Mouse (Mus musculus) forebrain, embryonic 14.5 days (tissue): ENCODE measurements around the gene Creg1. TPM values are rescaled to one million over a fixed set of nuclear protein-coding genes. Genes with fewer than 3 reads are reported as not detected.

Experiments
- ATAC-seq: fragments of 200-750 bp; cut with Nextera tagmentation; 2 replicates; pipeline ENCODE4 v1.8.0; 2017; ENCODE audit warnings: mild to moderate bottlenecking, moderate library complexity
- DNase-seq: peaks from one replicate; pipeline ENCODE4 v3.0.0-alpha.2; 2015; ENCODE audit warnings: low spot score
- H3K27ac ChIP-seq: fragments of 300-500 bp; sonication (generic); 2 replicates; pipeline ENCODE4 v1.5.1; 2014; ENCODE audit warnings: low read depth, mild to moderate bottlenecking, control low read depth, low read length, moderate library complexity
- H3K27me3 ChIP-seq: fragments of 300-500 bp; sonication (generic); replicated peaks from 2 replicates; pipeline ENCODE4 v1.6.1; 2014; ENCODE audit warnings: low read length, control low read depth, mixed read lengths; ENCODE audit not compliant: control insufficient read depth, insufficient read depth
- H3K36me3 ChIP-seq: fragments of 300-500 bp; sonication (generic); 2 replicates; pipeline ENCODE4 v1.6.1; 2014; ENCODE audit warnings: low read length, control low read depth; ENCODE audit not compliant: control insufficient read depth, insufficient read depth
- H3K4me1 ChIP-seq: fragments of 300-500 bp; sonication (generic); 2 replicates; pipeline ENCODE4 v1.6.1; 2014; ENCODE audit warnings: antibody characterized with exemption, low read length, control low read depth; ENCODE audit not compliant: control insufficient read depth, insufficient read depth
- H3K4me2 ChIP-seq: fragments of 300-500 bp; sonication (generic); 2 replicates; pipeline ENCODE4 v1.6.1; 2014; ENCODE audit warnings: mild to moderate bottlenecking, control low read depth, low read length
- H3K4me3 ChIP-seq: fragments of 300-500 bp; sonication (generic); 2 replicates; pipeline ENCODE4 v1.5.1; 2014; ENCODE audit warnings: low read depth, low read length, control low read depth
- H3K9ac ChIP-seq: fragments of 300-500 bp; sonication (generic); 2 replicates; pipeline ENCODE4 v1.6.1; 2014; ENCODE audit warnings: mild to moderate bottlenecking, low read length, control low read depth, moderate library complexity
- H3K9me3 ChIP-seq: fragments of 300-500 bp; sonication (generic); replicated peaks from 2 replicates; pipeline ENCODE4 v1.6.1; 2016; ENCODE audit warnings: low read length, control low read depth, mixed read lengths; ENCODE audit not compliant: control insufficient read depth
- WGBS: fragments of 180-500 bp; shearing (Covaris S2); extraction: QIAGEN DNeasy Blood & Tissue Kit; methylation state at CpG from one replicate; pipeline ENCODE4 v1.1.7; 2014; 5-methylcytosine and 5-hydroxymethylcytosine counted together
- polyA plus RNA-seq: library from polyadenylated mRNA; unstranded; fragments of >200 nt; fragmentation: Nextera tagmentation; extraction: Ambion mirVana; gene quantifications from 2 replicates; pipeline ENCODE4 v1.2.1, GENCODE M21; 2014

Gene Creg1
- polyA plus RNA-seq, result 26.0 and 28.8 TPM in 2 replicates

- peak within 1 kb of the TSS; percentile 77 for H3K4me3 ChIP-seq
- peak; percentile 100 for ATAC-seq
- no peak within 1 kb of the TSS for H3K27ac ChIP-seq
These were observed at the start of gene Creg1 for GRCm38 (mm10) chr1:165763635-165764372. Gene Creg1 (plus strand): TSS chr1:165763746.

GRCm38 (mm10) chr1:165713798-165714197 lies 49.7 kb upstream of the Creg1 start:
- no peaks in the 10 kb centered on the region for H3K4me1 ChIP-seq
- DNase-seq (no peak), ATAC-seq (no peak)
- no peaks in the 10 kb centered on the region for H3K9me3 ChIP-seq
- H3K4me2 ChIP-seq, result no peak overlapping the region
- no peaks in the 10 kb centered on the region for H3K27me3 ChIP-seq
- WGBS, result 87% methylated on average over 5 of the region's 5 CpGs
- no peaks in the 10 kb centered on the region for H3K36me3 ChIP-seq
- no peak overlapping the region for H3K4me3 ChIP-seq
- no peak overlapping the region for H3K9ac ChIP-seq
- no peak overlapping the region for H3K27ac ChIP-seq

More at GRCm38 (mm10) chr1:165763635-165764372, at the start of gene Creg1:
- Histone ChIP-seq H3K4me2 (peak within 1 kb of the TSS; percentile 95), H3K9me3 (no peaks in the 10 kb centered on the region), H3K36me3 (no peaks in the 10 kb centered on the region), H3K27me3 (no peaks in the 10 kb centered on the region; the same call in 1 of the 2 replicates), H3K4me1 (peaks cover 10% of the 10 kb centered on the region), H3K9ac (peak within 1 kb of the TSS; percentile 74)
- WGBS, result under 1% methylated on average over 56 of the region's 57 CpGs
- peak; percentile 96 for DNase-seq

GRCm38 (mm10) chr1:165716426-165716825 lies 47.1 kb upstream of the Creg1 start:
- Histone ChIP-seq H3K27ac (no peak overlapping the region), H3K4me2 (no peak overlapping the region), H3K9ac (no peak overlapping the region), H3K36me3 (no peaks in the 10 kb centered on the region), H3K9me3 (no peaks in the 10 kb centered on the region), H3K4me1 (no peaks in the 10 kb centered on the region), H3K27me3 (no peaks in the 10 kb centered on the region), H3K4me3 (no peak overlapping the region)
- 88% methylated on average over 4 of the region's 4 CpGs for WGBS
- DNase-seq (no peak), ATAC-seq (no peak)

- DNase-seq (no peak), ATAC-seq (no peak)
- no peak overlapping the region for H3K9ac ChIP-seq
- no peaks in the 10 kb centered on the region for H3K27me3 ChIP-seq
- 70% methylated on average over 11 of the region's 11 CpGs for WGBS
- no peaks in the 10 kb centered on the region for H3K4me1 ChIP-seq
- no peak overlapping the region for H3K4me2 ChIP-seq
- H3K9me3 ChIP-seq, result no peaks in the 10 kb centered on the region
- H3K4me3 ChIP-seq, result no peak overlapping the region
- H3K36me3 ChIP-seq, result no peaks in the 10 kb centered on the region
- 0 out of 2 replicates have a peak overlapping the region, but pooled peaks have one; percentile 11 for H3K27ac ChIP-seq
These were observed 45.6 kb upstream of the Creg1 start for GRCm38 (mm10) chr1:165717711-165718542.

- no peak overlapping the region for H3K4me2 ChIP-seq
- no peak overlapping the region for H3K27ac ChIP-seq
- no peak for DNase-seq
- H3K9ac ChIP-seq, result no peak overlapping the region
- H3K9me3 ChIP-seq, result no peaks in the 10 kb centered on the region
- no peak for ATAC-seq
- no peaks in the 10 kb centered on the region for H3K4me1 ChIP-seq
- H3K4me3 ChIP-seq, result no peak overlapping the region
- H3K27me3 ChIP-seq, result no peaks in the 10 kb centered on the region
- 82% methylated on average over 15 of the region's 15 CpGs for WGBS
- no peaks in the 10 kb centered on the region for H3K36me3 ChIP-seq
These were observed 44.9 kb upstream of the Creg1 start for GRCm38 (mm10) chr1:165718543-165719105.

- no peak overlapping the region for H3K4me3 ChIP-seq
- WGBS, result 94% methylated on average over 9 of the region's 9 CpGs
- no peak for ATAC-seq
These were observed 40.9 kb upstream of the Creg1 start for GRCm38 (mm10) chr1:165722531-165723123.

GRCm38 (mm10) chr1:165724219-165725033 lies 39.1 kb upstream of the Creg1 start:
- Histone ChIP-seq H3K36me3 (no peaks in the 10 kb centered on the region), H3K4me2 (no peak overlapping the region), H3K4me3 (no peak overlapping the region), H3K4me1 (no peaks in the 10 kb centered on the region), H3K9me3 (no peaks in the 10 kb centered on the region), H3K27ac (no peak overlapping the region), H3K9ac (no peak overlapping the region), H3K27me3 (no peaks in the 10 kb centered on the region)
- ATAC-seq (no peak), DNase-seq (peak; percentile 18)
- WGBS, result 57% methylated on average over 11 of the region's 11 CpGs

More at GRCm38 (mm10) chr1:165722531-165723123, 40.9 kb upstream of the Creg1 start:
- no peaks in the 10 kb centered on the region for H3K36me3 ChIP-seq
- H3K9me3 ChIP-seq, result no peaks in the 10 kb centered on the region
- H3K27ac ChIP-seq, result no peak overlapping the region
- no peak overlapping the region for H3K4me2 ChIP-seq
- no peaks in the 10 kb centered on the region for H3K4me1 ChIP-seq
- no peak overlapping the region for H3K9ac ChIP-seq
- DNase-seq, result no peak
- no peaks in the 10 kb centered on the region for H3K27me3 ChIP-seq

- DNase-seq, result no peak
- H3K9me3 ChIP-seq, result no peaks in the 10 kb centered on the region
- H3K9ac ChIP-seq, result no peak overlapping the region
- no peak overlapping the region for H3K4me2 ChIP-seq
- no peaks in the 10 kb centered on the region for H3K4me1 ChIP-seq
- no peak for ATAC-seq
- H3K27ac ChIP-seq, result no peak overlapping the region
- H3K27me3 ChIP-seq, result no peaks in the 10 kb centered on the region
- H3K36me3 ChIP-seq, result no peaks in the 10 kb centered on the region
- H3K4me3 ChIP-seq, result no peak overlapping the region
- 93% methylated on average over 4 of the region's 4 CpGs for WGBS
These were observed 38.4 kb upstream of the Creg1 start for GRCm38 (mm10) chr1:165725039-165725644.
